Mouse (Mus musculus): ENCODE measurements around the gene Clca3a1. TPM values are rescaled to one million over a fixed set of nuclear protein-coding genes. Genes with fewer than 3 reads are reported as not detected.
"Not testable (repeated sequence)": the region's sequence is repeated elsewhere in the genome, so short reads cannot be mapped to it uniquely, and the experiment has no call there.

Clca3a1 gene
- 25.0 and 34.0 TPM in 2 replicates for polyA plus RNA-seq (2012; rRNA removed)

DNA sequence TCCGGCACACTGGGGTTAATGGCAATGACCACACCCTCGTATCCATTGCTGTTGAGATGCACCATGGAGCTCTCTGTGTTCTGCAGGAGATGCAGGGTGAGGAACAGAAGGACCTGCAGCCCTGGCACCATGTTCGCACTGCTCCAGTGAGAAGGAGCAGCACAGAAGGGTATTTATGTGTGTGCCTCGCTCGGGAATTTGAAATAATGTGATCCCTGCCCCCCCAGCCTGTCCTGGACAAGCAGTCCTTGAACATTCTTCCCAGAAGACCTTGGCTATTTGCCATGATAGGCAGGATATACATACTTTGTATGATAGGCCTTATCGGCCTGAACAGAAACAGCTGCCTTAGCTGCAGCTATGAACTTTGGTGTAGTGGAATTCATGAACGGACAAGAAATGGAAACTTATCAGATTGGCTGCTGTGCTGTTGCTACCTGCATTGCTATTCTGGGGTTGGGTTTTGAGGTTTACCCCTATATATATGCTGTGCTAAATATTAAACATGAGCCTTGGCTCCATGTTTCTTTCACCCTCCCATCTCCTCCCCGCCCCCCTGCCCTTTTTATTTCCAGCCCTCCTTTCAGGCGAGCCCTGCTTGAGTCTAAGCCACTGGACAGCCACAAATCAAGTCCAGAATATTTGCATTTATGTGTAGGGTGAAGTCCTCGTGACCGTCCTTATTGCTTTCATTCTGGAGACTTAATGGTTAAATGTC, at the start of gene Clca3a1:
Gene Clca3a1, minus strand, starts transcription at position 386 of the 718 bp plus-strand sequence.
- DNase-seq (ENCODE audit: low spot score): no peak

DNA sequence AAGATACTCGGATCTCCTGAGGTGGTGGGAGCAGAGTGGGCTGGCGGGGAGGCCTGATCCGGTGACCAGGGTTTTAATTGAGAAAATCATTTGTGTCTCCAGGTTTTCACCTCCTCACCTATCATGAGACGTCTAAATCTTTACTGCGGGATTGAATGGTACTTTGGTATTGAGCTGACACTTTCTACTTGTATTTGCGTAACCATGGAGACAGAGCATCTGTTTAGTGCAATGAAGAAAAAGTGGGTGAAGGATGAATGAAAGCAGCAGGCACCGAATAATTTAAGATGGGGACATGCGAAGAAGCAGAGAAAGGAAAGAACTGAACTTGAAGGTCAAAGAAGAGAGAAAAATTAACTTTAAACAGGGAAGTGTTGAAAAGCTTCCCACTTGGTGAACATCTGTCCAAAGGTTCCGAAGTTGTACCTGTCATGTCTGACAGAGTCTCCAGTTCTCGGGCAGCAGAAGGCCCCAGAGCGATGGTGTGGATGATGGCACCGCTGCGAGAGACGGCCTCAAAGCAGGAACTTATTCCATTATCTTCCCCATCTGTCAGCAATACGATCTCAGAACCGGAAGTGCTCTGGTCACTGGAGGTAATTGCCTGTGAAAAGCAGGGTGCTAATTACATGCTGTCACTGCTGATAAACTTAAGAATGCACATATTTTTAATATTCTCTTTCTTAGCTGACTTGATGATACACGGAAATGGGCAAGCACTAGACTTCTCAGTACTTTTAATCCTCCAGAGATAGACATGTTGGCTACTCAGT, 47.6 kb upstream of the Clca3a1 start:
- not testable (repeated sequence) for DNase-seq (ENCODE audit: low spot score)

GRCm38 (mm10) chr3:144806626-144807025, 45.8 kb upstream of the Clca3a1 start:
- not testable (repeated sequence) for DNase-seq (ENCODE audit: low spot score)

DNA sequence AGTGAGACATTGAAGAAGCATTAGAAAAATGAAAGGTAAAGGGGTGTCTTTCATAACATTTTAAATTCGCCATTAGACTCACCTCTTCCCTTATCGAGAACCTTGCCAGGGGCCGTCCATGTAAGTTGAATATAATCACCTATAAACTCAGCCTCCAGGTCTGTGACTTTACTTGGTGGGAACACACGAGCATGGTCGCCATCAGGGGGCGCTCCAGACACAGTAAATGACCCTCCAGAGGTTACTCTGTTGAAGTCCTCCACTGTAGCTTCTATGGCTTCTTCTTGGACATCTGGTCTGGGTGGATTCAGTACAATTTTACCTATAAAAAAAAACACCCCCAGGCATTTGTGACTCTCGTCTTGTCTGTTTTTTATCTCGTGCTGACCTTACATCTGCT, 41.1 kb upstream of the Clca3a1 start:
- no peak for DNase-seq (ENCODE audit: low spot score)

DNA sequence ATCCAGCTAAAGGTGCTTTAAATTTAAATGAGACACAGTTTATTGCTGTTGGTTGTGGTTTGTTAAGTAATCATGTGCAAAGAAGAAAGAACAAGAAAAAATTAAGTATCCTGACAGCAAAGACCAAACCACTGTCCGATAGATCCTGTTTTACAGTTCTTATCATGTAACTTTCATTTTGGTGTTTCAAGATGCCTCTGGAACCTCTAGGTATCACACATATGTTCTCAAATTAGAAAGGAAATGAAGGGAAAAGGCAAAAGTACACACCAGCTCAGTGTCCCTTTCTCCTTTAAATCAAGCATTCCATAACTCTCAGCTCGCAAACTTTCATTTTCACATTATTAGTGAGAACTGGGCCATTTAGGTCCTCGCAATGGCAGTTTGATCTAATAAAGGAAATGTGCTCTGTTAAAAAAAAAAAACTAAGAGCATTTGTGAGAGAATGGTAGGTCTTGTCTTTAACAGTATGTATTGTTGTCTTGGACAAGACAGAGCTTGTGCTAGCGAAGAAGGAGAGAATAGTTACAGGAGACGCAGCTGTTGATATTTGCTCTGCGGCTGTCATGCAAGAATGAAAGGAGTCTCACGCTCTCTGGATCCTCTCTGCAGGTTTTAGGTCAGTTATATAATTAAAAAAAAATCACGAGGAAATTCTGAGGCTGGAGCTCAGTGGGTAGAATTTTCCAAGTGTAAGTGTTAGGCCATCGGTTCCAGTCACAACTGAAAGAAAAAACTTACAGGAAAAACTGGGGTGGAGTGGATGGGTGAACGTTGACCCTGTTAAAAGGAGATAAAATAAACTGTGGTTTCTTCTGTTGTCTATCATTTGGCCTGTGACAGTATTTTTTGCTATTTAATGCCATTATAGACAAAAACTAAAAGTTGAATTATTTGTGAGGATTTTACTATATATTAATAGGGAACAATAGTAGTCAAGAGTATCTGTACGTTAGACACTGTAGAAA, 24.7 kb upstream of the Clca3a1 start:
- no peak for DNase-seq (ENCODE audit: low spot score)

GRCm38 (mm10) chr3:144765161-144765560, 4.4 kb upstream of the Clca3a1 start:
- DNase-seq (ENCODE audit: low spot score): no peak

DNA sequence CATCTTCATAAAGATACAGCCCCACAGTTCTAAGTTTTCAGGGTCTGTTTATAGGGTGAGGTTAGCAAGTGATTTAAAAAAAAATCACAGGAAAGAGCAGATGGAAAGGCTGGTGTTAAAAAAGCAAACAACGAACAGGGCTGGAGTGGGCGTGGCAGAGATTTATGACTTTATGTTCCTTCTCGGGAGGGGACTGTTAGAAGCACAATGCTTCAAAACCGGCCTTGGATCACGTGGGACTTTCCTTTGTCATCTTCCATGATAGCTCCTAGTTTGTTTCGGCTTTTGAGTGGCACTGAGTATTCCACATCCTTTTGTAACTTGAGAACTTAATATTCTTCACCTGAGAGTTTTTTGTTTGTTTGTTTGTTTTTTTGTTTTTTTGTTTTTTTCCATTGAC, 677 bp upstream of the Clca3a1 start:
- no peak for DNase-seq (ENCODE audit: low spot score)

DNA sequence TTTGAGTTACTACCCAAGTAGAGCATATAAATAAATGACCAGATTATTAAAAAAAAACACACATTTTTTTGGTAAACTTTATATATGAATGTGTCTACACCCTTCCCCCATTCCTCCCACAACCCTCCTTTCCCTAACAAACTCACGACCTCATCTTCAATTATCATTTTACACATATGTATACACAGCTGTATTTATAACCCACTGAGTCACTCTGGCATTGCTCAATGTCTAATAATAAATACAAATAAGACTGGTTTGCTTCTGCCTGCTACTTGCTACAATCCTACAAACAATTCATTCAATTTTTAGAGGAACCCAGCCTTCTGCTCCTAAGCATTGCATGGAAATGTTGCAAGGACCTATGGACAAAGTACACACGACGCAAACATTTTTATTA, 1.1 kb downstream of the Clca3a1 start:
- no peak for DNase-seq (ENCODE audit: low spot score)

GRCm38 (mm10) chr3:144756103-144756502, 4.7 kb downstream of the Clca3a1 start:
- not testable (repeated sequence) for DNase-seq (ENCODE audit: low spot score)

DNA sequence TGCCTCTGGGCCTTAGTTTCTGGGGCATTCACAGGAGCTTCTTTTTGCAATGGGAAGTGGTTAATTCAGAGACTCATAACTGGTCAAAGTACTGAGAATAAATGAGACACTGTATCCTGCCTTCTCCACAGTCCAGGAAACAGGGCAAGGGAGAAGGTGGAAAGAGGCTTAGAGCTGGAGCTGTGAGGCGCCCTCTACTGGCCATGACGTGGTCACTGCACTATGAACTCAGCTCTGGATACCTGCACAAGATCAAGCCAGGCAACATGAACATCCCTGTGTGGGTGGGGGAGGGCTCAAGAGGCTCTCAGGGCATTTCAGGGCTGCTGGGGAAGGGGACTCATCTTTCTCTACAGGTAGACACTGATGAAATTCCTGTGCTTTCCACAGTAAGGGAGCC, 7.7 kb downstream of the Clca3a1 start:
- DNase-seq (ENCODE audit: low spot score): no peak

DNA sequence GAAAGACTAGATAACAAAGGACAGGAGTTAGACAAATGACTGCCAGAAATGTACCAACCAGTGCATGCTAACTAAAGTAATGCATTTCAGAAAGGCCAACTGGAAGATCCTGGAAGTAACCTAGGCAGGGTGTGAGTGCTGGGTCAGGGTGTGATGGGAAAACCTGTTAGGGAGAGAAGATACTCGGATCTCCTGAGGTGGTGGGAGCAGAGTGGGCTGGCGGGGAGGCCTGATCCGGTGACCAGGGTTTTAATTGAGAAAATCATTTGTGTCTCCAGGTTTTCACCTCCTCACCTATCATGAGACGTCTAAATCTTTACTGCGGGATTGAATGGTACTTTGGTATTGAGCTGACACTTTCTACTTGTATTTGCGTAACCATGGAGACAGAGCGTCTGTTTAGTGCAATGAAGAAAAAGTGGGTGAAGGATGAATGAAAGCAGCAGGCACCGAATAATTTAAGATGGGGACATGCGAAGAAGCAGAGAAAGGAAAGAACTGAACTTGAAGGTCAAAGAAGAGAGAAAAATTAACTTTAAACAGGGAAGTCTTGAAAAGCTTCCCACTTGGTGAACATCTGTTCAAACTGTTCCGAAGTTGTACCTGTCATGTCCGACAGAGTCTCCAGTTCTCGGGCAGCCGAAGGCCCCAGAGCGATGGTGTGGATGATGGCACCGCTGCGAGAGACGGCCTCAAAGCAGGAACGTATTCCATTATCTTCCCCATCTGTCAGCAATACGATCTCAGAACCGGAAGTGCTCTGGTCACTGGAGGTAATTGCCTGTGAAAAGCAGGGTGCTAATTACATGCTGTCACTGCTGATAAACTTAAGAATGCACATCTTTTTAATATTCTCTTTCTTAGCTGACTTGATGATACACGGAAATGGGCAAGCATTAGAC, 11.5 kb downstream of the Clca3a1 start:
- not testable (repeated sequence) for DNase-seq (ENCODE audit: low spot score)

GRCm38 (mm10) chr3:144747706-144748105, 13.1 kb downstream of the Clca3a1 start:
- not testable (repeated sequence) for DNase-seq (ENCODE audit: low spot score)

GRCm38 (mm10) chr3:144738396-144738795, 22.4 kb downstream of the Clca3a1 start:
- not testable (repeated sequence) for DNase-seq (ENCODE audit: low spot score)

DNA sequence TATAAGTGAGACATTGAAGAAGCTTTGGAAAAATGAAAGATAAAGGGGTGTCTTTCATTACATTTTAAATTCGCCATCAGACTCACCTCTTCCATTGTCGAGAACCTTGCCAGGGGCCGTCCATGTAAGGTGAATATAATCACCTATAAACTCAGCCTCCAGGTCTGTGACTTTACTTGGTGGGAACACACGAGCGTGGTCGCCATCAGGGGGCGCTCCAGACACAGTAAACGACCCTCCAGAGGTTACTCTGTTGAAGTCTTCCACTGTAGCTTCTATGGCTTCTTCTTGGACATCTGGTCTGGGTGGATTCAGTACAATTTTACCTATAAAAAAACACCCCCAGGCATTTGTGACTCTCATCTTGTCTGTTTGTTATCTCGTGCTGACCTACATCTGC, 23.9 kb downstream of the Clca3a1 start:
- peak; percentile 33 for DNase-seq (ENCODE audit: low spot score)

DNA sequence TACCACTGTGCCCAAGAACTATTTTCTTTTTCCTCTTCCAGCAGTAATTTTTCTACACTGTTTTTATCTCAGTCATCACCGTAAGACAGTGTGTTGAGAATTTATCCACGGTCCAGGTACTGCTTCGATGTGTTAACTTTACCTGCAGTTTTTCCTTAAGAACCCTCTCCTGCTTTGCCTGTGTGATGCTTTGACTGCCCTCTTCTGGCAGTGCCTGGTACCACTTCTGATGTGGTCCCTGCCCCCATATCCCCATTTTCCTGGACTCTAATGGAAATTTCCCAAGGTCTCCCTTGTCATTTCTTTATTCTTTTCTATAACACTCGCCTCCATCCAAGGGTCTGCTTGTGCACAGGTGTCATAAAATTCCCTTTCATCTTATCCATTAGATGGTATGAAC, 37.3 kb downstream of the Clca3a1 start:
- no peak for DNase-seq (ENCODE audit: low spot score)

DNA sequence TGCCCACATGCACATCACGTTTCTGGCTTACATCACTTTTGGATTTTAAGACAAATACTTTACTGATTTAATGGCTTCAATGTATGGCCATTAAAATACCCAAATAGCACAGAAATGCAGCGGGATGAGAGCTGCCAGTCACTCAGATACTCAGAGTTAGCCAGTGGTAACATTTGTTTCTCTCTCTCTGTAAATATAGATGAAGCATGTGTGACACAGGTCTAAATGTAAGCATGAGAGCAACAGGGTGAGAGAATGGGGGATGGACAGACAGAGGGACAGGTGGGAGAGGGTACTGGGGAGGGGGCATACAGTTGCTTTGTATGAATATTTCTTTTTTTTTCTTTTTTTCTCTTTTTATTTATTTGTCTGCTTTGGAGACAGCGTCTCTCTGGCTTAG, 38.2 kb downstream of the Clca3a1 start:
- DNase-seq (ENCODE audit: low spot score): not testable (repeated sequence)

- DNase-seq (ENCODE audit: low spot score): no peak
Observed at GRCm38 (mm10) chr3:144721860-144722256, 38.9 kb downstream of the Clca3a1 start.

- DNase-seq (ENCODE audit: low spot score): no peak
Observed at GRCm38 (mm10) chr3:144721077-144721859, 39.5 kb downstream of the Clca3a1 start.

GRCm38 (mm10) chr3:144719901-144720747, 40.7 kb downstream of the Clca3a1 start, which contains the start of gene Sh3glb1:
Gene Sh3glb1, minus strand, starts transcription at chr3:144720335.
- DNase-seq (ENCODE audit: low spot score): peak; percentile 100

Data from urinary bladder, adult 2 months (tissue).